Mouse (Mus musculus) gastrocnemius, postnatal 10 days (tissue): ENCODE measurements around the gene Lrp4. TPM values are rescaled to one million over a fixed set of nuclear protein-coding genes. Genes with fewer than 3 reads are reported as not detected.

ENCODE experiments used
- DNase-seq: peaks from one replicate; pipeline ENCODE4 v3.0.0; 2021; ENCODE audit warnings: mixed read lengths
- total RNA-seq, 2 experiments: library from RNA; stranded (reverse); gene quantifications; 2 replicates each; pipeline ENCODE4 v1.2.3; 2021

Gene Lrp4
- total RNA-seq, 2 experiments from 2014 or later, result 20.9 to 25.7 TPM

DNA sequence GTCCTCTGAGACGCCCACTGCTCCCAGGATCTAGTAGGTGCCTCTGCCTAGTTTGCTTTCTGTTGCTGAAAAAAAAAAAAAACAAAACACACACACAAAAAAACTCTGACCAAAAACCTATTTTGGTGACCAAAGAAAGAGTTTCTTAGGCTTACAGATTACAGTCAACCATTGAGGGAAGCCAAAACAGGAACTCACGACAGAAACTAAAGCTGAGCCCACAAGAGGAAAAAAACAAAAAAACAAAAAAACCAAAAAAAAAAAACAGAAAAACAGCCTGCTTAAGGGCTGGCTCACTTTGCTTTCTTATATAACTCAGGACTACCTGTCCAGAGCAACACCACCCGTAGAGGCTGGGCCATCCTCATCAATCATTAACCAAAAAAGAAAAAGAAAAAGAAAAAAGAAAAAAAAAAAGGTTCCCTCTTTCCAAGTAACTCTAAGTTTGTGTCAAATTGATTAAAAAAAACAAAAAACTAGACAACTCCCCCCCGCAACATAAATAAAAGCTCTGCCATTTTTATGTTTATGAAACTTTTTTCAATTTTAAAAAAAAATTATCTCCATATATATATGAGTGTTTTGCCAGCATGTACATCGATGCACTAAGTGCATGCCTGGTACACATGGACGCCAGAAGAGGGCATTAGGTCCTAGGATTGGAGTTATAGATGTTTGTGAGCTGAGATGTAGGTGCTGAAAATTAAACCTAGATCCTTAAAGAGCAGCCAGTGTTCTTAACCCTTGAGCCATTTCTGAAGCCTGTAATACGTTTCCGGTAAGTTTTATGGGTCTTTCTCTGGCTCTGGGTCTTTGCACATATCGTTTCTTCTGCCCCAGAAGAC is 3.9 kb upstream of the Lrp4 start:
- no peak for DNase-seq

GRCm38 (mm10) chr2:91454434-91454833 is 2.9 kb upstream of the Lrp4 start:
- no peak for DNase-seq

DNA sequence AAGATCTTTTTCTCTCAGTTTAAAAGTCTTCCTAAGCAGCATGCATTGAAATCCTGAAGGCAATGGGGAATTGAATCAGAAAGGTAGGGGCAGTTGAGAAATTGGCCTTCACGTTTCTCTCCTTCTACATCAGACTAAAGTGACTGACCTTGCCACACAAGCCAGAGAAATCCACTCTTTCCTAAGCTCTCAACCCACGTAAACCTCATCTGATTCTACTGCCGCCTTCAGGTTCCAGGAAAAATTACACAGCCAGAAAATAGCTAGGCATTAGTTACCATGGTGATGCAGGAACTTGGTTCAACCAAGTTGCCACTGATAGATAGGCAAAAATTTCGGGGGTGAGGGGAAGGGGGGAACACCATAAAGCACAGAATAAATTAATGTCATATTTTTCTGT is 1.5 kb upstream of the Lrp4 start:
- DNase-seq, result no peak

DNA sequence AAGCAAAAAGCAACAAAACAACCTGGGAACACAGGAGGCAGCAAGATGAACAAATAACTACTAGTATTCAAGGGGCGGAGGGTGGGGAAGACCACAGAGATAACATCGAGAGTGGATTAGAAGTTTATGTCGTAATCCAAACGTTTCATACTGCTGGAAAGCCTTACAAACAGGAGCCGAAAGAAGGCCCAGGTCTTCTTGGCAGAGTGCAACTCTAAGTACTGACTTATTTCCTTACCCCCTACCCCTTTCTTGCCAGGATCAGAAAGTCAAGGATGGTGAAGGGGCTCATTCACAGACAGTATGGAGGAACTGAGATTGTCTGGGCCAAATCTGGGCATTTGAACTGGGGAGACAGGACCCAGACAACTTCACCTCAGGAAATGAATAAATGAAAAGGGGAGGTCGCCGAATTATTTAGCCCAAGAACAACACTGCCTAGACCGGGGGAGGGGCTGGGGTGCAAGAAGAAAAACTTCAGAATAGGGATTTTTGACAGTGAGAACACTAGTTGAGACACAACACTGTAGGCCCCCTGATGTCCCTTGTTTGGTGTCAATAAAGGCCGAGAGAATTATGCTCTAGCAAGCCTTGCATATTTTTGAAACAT is 715 bp upstream of the Lrp4 start:
- DNase-seq, result no peak

- DNase-seq, result no peak
Observed at GRCm38 (mm10) chr2:91457656-91458251, 443 bp downstream of the Lrp4 start.

DNA sequence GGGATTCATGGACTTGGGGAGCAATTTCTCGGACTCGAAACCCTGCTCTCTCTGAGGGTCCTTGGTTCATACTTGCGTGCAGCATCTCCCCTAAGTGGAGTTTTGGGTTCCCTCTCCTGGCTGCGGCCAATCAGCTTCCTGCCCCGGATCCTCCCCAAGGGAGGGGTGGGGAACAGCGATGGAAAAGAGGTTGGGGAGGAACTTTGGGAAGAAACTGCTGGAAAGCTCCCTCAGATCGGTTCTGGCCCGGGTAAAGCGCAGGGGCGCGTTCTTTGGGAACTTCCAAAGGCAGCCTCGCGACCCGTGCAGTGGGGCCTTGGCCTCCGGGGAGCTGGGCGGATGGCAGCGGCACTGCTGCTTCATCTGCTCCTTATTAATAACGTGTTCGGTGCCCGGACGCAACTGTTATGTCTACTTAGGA is 951 bp downstream of the Lrp4 start:
- peak; percentile 59 for DNase-seq

GRCm38 (mm10) chr2:91458673-91459391 is 1.5 kb downstream of the Lrp4 start:
- peak; percentile 46 for DNase-seq

- no peak for DNase-seq
Observed at GRCm38 (mm10) chr2:91460076-91460475, 2.8 kb downstream of the Lrp4 start.

DNA sequence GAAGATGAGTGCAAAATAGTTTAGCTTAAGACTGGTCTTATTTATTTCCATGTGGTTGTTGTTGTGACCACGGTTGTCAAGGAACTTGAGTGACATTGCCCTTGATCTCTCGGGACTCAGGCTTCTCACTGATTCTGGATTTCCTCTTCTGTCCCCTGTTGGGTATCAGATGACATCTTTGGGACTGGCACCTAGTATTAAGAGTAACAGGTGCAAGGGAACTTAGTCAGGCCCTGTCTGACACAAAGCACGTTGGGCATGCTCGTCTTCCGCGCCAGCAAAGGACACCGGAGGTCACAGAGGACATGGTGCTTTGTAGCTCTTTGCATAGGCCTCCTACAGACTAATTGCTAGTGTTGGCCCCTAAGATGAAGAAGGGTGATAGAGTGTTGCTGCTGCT is 3.5 kb downstream of the Lrp4 start:
- DNase-seq, result no peak

GRCm38 (mm10) chr2:91461341-91461740 is 4.0 kb downstream of the Lrp4 start:
- DNase-seq, result no peak

GRCm38 (mm10) chr2:91462196-91462595 is 4.9 kb downstream of the Lrp4 start:
- no peak for DNase-seq

- no peak for DNase-seq
Observed at GRCm38 (mm10) chr2:91462681-91463080, 5.4 kb downstream of the Lrp4 start.

- DNase-seq, result no peak
Observed at GRCm38 (mm10) chr2:91465934-91466333, 8.6 kb downstream of the Lrp4 start.

- no peak for DNase-seq
Observed at GRCm38 (mm10) chr2:91467613-91468012, 10.3 kb downstream of the Lrp4 start.

DNA sequence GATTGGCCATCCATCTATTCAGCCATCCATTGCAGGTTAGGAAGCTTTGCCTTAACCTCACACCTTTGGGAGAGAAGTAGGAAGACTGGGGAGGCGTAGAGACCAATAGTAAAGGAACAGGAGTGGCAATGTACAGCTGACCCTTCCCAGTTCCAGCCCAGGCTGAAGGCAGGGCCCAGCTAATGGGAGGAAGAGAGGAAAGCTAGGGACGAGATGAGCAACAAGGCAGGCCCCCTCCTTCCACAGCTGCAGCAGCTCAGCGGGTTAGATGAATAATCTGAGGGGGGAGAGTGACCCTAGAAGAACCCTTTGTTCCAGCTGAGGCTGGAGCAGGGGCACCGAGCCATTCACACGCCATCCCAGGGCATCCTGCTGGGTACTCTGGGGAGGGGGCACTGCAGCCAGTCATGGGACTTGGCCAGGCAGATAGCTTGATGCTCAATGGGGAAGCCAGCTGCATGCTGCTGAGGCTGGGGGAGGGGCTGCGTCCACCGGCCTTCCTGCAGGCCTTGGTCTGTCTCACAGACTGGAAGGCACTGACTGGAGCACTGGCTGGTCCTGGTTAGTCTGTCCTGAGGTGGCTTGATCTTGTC is 12.8 kb downstream of the Lrp4 start:
- no peak for DNase-seq

DNA sequence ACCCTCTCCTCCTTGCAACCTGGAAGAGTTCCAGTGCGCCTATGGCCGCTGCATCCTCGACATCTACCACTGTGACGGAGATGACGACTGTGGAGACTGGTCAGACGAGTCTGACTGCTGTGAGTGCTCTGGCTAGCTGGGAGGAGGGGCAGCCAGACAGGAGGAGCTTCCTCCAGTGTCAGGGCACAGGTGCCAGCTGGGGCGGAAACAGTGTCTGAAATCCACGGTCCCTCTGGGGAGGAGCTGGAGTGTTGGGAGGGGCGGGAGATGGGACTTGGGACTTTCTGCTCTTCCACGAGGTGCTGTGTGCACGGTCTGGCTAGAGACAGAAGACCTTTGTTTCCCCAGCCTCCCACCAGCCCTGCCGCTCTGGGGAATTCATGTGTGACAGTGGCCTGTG is 17.0 kb downstream of the Lrp4 start:
- DNase-seq, result no peak

DNA sequence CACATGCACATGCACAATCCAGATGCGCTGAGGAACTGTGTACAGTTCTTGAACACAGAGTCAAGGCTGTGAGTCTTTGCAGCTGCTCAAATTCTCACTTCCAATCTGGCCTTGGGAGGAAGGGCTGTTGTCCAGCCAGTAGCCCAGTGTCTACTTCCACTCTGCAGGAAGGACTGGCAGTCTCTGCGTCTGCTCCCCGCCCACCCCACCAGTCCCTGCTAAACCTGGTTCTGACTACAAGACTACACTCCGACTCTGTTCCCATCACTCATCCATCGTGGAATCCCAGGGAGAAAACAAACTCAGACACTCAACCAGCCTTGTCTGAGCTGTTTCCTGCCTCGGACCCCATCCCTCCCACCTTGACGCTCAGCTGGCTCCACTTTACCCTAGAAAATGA is 18.5 kb downstream of the Lrp4 start:
- no peak for DNase-seq

DNA sequence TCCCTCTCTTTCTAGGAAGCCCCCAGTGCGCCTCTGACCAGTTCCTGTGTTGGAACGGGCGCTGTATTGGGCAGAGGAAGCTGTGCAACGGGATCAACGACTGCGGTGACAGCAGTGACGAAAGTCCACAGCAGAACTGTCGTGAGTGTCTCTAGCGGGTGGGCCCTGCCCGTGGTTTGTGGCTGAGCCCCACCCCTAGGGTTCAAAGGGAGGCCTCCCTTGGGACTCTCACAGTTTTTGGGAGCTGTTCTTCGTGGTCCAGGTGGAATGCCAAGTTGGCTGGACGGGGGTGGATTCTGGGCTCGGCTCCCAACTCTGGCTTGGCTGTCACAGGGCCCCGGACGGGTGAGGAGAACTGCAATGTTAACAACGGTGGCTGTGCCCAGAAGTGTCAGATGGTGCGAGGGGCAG is 18.9 kb downstream of the Lrp4 start:
- peak; percentile 67 for DNase-seq

- DNase-seq, result no peak
Observed at GRCm38 (mm10) chr2:91476841-91477240, 19.5 kb downstream of the Lrp4 start.

GRCm38 (mm10) chr2:91480399-91480801 is 23.1 kb downstream of the Lrp4 start:
- no peak for DNase-seq

DNA sequence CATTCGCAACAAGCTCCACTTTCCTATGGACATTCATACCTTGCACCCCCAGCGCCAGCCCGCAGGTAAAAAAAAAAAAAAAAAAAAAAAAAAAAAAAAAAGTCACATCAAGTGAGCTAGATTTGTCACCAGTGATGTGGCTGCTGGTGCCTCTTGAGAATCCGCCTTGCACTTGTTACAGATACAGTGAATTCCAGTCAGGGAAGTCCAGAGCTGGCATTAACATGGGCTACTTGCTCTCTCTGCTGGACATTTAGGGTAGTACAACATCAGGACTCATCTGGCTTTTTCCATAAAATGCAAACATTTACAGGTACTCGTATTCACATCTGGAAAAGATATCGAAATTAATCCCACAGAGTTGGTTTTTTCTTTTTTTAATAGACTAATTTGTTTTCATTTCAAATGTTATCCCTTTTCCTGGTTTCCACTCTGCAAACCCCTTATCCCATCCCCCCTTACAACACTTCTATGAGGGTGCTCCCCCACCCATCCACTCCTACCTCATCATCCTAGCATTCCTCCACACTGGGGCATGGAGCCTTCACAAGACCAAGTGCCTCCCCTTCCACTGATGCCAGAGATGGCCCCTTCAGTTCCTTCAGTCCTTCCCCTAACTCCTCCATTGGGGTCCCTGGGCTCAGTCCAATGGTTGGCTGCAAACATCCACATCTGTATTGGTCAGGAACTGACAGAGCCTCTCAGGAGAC is 23.6 kb downstream of the Lrp4 start:
- DNase-seq, result no peak

GRCm38 (mm10) chr2:91484698-91485097 is 27.4 kb downstream of the Lrp4 start:
- DNase-seq, result no peak
